Mouse (Mus musculus): ENCODE measurements at regions not wholly inside any gene's neighbourhood (a gene's known extent, or its start where the extent isn't known, plus 50 kb on each side); places are given as distances from the start of the nearest gene placed in this dataset.

GRCm38 (mm10) chr15:56425986-56426385 lies 1051.4 kb downstream of the Slc22a22 start:
- DNase-seq (ENCODE audit: low read depth), result no peak

- DNase-seq (ENCODE audit: low read depth), result no peak
Observed at GRCm38 (mm10) chr15:56420681-56421080, 1056.7 kb downstream of the Slc22a22 start.

- DNase-seq (ENCODE audit: low read depth), result no peak
Observed at GRCm38 (mm10) chr15:56391982-56392381, 1085.4 kb downstream of the Slc22a22 start.

GRCm38 (mm10) chr15:56378511-56378910 lies 1098.9 kb downstream of the Slc22a22 start:
- DNase-seq (ENCODE audit: low read depth), result no peak

GRCm38 (mm10) chr15:56350903-56351302 lies 1126.5 kb downstream of the Slc22a22 start:
- DNase-seq (ENCODE audit: low read depth), result no peak

- DNase-seq (ENCODE audit: low read depth), result no peak
Observed at GRCm38 (mm10) chr15:56346111-56346510, 1131.3 kb downstream of the Slc22a22 start.

GRCm38 (mm10) chr15:56344973-56345372 lies 1132.5 kb downstream of the Slc22a22 start:
- DNase-seq (ENCODE audit: low read depth), result no peak

GRCm38 (mm10) chr15:56344304-56344932 lies 1133.0 kb downstream of the Slc22a22 start:
- DNase-seq (ENCODE audit: low read depth), result no peak

- DNase-seq (ENCODE audit: low read depth), result no peak
Observed at GRCm38 (mm10) chr15:56337879-56338278, 1139.5 kb downstream of the Slc22a22 start.

- peak; percentile 25 for DNase-seq (ENCODE audit: low read depth)
Observed at GRCm38 (mm10) chr15:56336449-56336848, 1141.0 kb downstream of the Slc22a22 start.

- no peak for DNase-seq (ENCODE audit: low read depth)
Observed at GRCm38 (mm10) chr15:56335011-56335410, 1142.4 kb downstream of the Slc22a22 start.

GRCm38 (mm10) chr15:56320501-56320900 lies 1156.9 kb downstream of the Slc22a22 start:
- no peak for DNase-seq (ENCODE audit: low read depth)

- DNase-seq (ENCODE audit: low read depth), result no peak
Observed at GRCm38 (mm10) chr15:56294910-56295438, 1182.5 kb downstream of the Slc22a22 start.

- DNase-seq (ENCODE audit: low read depth), result no peak
Observed at GRCm38 (mm10) chr15:56278622-56279301, 1198.7 kb downstream of the Slc22a22 start.

- DNase-seq (ENCODE audit: low read depth), result no peak
Observed at GRCm38 (mm10) chr15:56278006-56278405, 1199.4 kb downstream of the Slc22a22 start.

GRCm38 (mm10) chr15:56248731-56249130 lies 1228.7 kb downstream of the Slc22a22 start:
- no peak for DNase-seq (ENCODE audit: low read depth)

GRCm38 (mm10) chr15:56244004-56244735 lies 1233.3 kb downstream of the Slc22a22 start:
- DNase-seq (ENCODE audit: low read depth), result no peak

GRCm38 (mm10) chr15:56202552-56202951 lies 1274.9 kb downstream of the Slc22a22 start:
- DNase-seq (ENCODE audit: low read depth), result no peak

- DNase-seq (ENCODE audit: low read depth), result no peak
Observed at GRCm38 (mm10) chr15:56199336-56199735, 1278.1 kb downstream of the Slc22a22 start.

- DNase-seq (ENCODE audit: low read depth), result no peak
Observed at GRCm38 (mm10) chr15:56197425-56198201, 1279.8 kb downstream of the Slc22a22 start.

- DNase-seq (ENCODE audit: low read depth), result no peak
Observed at GRCm38 (mm10) chr15:56166236-56166635, 1311.2 kb downstream of the Slc22a22 start.

- DNase-seq (ENCODE audit: low read depth), result no peak
Observed at GRCm38 (mm10) chr15:56158726-56159125, 1318.7 kb downstream of the Slc22a22 start.
